Mouse (Mus musculus): Measurements from ENCODE around the gene Aox2. TPM values are rescaled to one million over a fixed set of nuclear protein-coding genes. Genes with fewer than 3 reads are reported as not detected.

Gene Aox2
- polyA plus RNA-seq (2016; fragmentation: Nextera tagmentation; extraction: Ambion mirVana) = not detected in 2 replicates

DNA sequence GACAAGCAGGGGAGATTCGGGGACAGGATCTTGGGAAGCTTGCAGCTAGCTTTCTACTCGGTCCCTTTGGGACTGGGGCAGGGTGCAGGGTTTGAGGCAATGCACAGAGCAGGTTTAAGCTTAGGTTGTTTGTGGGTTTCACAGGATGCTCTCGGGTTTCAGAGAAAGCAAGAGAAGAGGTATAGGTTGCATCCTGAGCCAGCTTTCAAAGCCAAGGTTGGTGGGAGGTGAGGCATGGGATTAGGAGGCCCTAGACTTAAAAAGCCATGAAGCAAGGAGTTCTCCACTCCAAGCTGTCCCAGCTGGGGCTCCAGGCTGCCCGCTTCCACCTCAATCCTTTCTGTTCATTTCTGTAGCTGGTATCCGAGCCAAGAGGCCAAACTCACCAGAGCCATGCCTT is at the start of gene Aox2:
Aox2 (plus strand) TSS at position 301 of the 400 bp plus-strand sequence.
- 80% methylated on average over 5 of the region's 5 CpGs for WGBS

DNA sequence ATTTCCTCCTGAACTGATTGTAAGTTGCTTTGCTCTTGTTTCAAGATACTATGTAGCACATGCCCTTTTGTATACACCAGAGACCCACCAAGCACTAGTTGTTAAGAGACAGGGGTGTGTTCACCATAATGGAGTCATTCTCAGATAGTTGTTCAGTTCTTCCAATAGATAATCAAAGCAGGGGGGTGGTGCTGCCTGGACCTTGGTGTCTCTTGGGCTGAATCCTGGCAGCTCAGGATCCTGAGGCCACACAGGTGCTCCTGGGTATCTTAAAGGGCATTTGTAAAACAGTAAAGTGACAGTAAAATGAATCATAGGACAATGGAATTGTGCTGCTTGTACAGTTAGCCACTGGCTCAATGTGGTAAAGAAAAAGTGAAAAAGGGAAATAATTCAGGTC is 49.2 kb upstream of the Aox2 start:
- Histone ChIP-seq H3K4me1 (no peaks in the 10 kb centered on the region), H3K4me2 (replicated peaks) (no peak overlapping the region), H3K36me3 (no peaks in the 10 kb centered on the region), H3K27me3 (replicated peaks) (no peaks in the 10 kb centered on the region), H3K9me3 (no peaks in the 10 kb centered on the region), H3K9ac (no peak overlapping the region), H3K27ac (no peak overlapping the region), H3K4me3 (no peak overlapping the region)
- no peak for ATAC-seq (ENCODE audit: low FRiP score, low read depth)

More for the DNA sequence above, at the start of gene Aox2:
- no peaks in the 10 kb centered on the region for H3K36me3 ChIP-seq
- H3K4me2 ChIP-seq (replicated peaks) = no peak within 1 kb of the TSS
- no peak within 1 kb of the TSS for H3K9ac ChIP-seq
- ATAC-seq (ENCODE audit: low FRiP score, low read depth) = no peak
- H3K4me1 ChIP-seq = no peaks in the 10 kb centered on the region
- H3K27ac ChIP-seq = no peak within 1 kb of the TSS
- H3K27me3 ChIP-seq (replicated peaks) = no peaks in the 10 kb centered on the region
- H3K9me3 ChIP-seq = no peaks in the 10 kb centered on the region
- H3K4me3 ChIP-seq = no peak within 1 kb of the TSS

DNA sequence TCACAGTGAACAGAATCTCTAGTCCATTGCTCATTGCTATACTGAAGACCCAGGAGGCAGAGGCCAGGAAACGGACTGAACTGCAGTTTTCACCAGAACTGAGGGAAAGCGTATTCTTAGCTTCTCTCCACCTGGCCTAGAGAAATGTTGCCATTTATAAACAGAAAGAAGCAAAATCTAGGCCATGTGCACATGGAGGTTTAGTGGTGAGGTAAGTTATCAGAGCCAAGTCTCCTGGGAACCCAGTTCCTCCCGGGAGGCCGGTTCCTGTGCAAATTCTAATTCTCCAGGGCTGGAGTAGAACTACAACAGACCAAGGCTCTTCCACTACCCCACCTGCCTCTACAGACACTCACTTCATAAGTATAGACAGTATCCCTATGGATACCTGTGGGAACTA is 48.4 kb upstream of the Aox2 start:
- H3K27me3 ChIP-seq (replicated peaks) = no peaks in the 10 kb centered on the region
- no peak overlapping the region for H3K4me3 ChIP-seq
- H3K4me1 ChIP-seq = no peaks in the 10 kb centered on the region
- 86% methylated on average over 4 of the region's 4 CpGs for WGBS
- no peaks in the 10 kb centered on the region for H3K36me3 ChIP-seq
- no peak overlapping the region for H3K4me2 ChIP-seq (replicated peaks)
- no peaks in the 10 kb centered on the region for H3K9me3 ChIP-seq
- no peak for ATAC-seq (ENCODE audit: low FRiP score, low read depth)
- no peak overlapping the region for H3K27ac ChIP-seq
- H3K9ac ChIP-seq = no peak overlapping the region

DNA sequence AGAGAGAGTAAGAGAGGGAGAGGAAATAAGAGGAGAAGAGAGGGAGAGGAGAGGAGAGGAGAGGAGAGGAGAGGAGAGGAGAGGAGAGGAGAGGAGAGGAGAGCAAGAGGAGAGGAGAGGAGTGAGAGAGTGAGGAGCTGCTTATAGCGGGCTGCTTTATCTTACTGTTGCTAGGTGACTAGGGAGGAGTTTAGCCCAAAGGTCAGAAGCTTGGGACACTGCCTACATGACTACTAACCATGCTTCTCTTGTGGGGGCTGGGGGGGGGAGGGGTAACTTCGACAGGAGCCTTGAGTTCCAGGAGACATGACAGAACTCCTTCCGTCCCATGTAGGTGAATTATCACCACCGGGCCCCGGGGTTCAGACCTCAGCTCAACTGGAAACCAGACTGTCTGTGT is 47.6 kb upstream of the Aox2 start:
- no peaks in the 10 kb centered on the region for H3K4me1 ChIP-seq
- no peaks in the 10 kb centered on the region for H3K36me3 ChIP-seq
- ATAC-seq (ENCODE audit: low FRiP score, low read depth) = no peak
- no peak overlapping the region for H3K4me2 ChIP-seq (replicated peaks)
- no peaks in the 10 kb centered on the region for H3K9me3 ChIP-seq
- H3K27me3 ChIP-seq (replicated peaks) = no peaks in the 10 kb centered on the region
- H3K27ac ChIP-seq = no peak overlapping the region
- no peak overlapping the region for H3K9ac ChIP-seq
- H3K4me3 ChIP-seq = no peak overlapping the region
- WGBS = 66% methylated on average over 5 of the region's 5 CpGs

DNA sequence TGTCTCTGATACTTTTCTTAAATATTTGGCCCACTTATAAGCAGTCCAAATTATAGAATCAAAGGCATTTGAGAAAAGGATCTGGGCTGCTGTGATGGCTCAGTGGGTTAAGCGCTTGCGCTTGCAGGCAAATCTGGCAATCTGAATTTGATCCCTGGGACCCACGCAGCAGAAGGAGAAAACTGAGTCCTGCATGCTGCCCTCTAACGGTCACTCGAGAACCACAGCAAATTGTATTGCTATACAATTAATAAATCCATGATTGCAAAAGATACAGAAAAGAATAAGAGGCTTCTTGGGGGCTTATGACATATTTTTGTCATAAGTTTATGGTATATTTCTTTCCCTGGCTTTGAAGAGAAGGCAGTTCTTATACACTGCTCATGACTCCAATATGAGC is 42.7 kb upstream of the Aox2 start:
- ATAC-seq (ENCODE audit: low FRiP score, low read depth) = no peak
- no peak overlapping the region for H3K4me2 ChIP-seq (replicated peaks)
- H3K36me3 ChIP-seq = no peaks in the 10 kb centered on the region
- 55% methylated on average over 5 of the region's 5 CpGs for WGBS
- no peaks in the 10 kb centered on the region for H3K9me3 ChIP-seq
- H3K4me1 ChIP-seq = no peaks in the 10 kb centered on the region
- H3K9ac ChIP-seq = no peak overlapping the region
- H3K4me3 ChIP-seq = no peak overlapping the region
- no peak overlapping the region for H3K27ac ChIP-seq
- H3K27me3 ChIP-seq (replicated peaks) = no peaks in the 10 kb centered on the region

DNA sequence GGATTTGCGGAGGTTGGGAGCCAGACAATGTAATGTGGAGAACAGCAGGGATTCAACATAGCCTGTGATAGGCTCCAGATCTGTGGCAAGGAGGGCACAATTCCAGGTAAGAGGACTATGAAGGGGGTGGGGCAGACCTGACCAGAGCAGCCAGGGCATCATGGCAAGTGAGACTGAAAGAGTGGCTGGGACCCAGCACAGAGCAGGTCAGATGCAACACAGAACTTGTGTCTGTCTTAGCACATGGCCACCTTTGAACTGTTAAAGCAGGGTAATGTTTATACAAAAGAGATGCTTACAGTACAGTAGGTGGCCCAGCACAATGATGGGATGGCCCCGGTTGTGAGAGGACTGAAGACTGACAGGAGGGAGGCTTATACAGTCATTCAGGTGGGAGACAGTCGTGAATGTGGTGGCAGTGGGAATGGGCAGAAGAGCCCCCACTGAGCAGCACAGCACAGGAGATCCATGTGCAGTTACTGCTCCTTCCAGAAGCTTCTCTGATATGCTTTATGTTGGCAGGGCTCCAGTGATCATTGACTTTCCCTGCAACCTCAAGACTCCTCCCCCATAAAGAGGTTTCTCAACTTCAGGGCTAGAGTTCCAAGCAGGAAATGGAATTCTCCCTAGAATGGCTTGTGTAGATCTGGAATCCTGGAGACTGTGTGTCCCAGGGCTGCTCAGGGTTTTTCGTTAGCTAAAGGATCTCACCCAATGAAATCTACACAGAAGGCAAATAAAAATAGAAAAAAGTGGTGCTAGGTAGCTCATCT is 40.4 kb upstream of the Aox2 start:
- Histone ChIP-seq H3K9ac (no peak overlapping the region), H3K9me3 (no peaks in the 10 kb centered on the region), H3K4me2 (replicated peaks) (no peak overlapping the region), H3K4me1 (no peaks in the 10 kb centered on the region), H3K27me3 (replicated peaks) (no peaks in the 10 kb centered on the region), H3K4me3 (no peak overlapping the region), H3K36me3 (no peaks in the 10 kb centered on the region), H3K27ac (no peak overlapping the region)
- 77% methylated on average over 4 of the region's 4 CpGs for WGBS
- ATAC-seq (ENCODE audit: low FRiP score, low read depth) = no peak

DNA sequence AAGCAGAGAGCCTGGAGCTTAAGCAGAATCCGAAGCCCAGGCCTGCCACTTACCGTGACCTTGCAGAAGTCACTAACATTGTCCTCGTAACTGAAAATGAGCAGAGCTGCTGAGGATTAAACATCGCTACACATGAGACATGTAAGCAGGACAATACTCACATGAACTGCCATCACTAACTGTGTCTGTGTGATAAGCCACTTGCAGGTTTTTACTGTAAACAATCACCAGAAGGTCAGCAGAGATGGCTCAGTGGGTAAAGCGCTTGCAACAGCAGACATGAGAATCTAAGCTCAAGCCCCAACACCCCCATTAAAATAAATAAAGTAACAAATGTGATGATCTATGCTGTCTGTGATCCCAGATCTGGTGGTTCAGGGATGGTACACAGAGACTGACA is 39.7 kb upstream of the Aox2 start:
- H3K27ac ChIP-seq = no peak overlapping the region
- no peaks in the 10 kb centered on the region for H3K36me3 ChIP-seq
- H3K27me3 ChIP-seq (replicated peaks) = no peaks in the 10 kb centered on the region
- no peak overlapping the region for H3K4me3 ChIP-seq
- H3K4me1 ChIP-seq = no peaks in the 10 kb centered on the region
- H3K4me2 ChIP-seq (replicated peaks) = no peak overlapping the region
- no peak overlapping the region for H3K9ac ChIP-seq
- ATAC-seq (ENCODE audit: low FRiP score, low read depth) = no peak
- no peaks in the 10 kb centered on the region for H3K9me3 ChIP-seq
- 91% methylated on average over 5 of the region's 5 CpGs for WGBS

DNA sequence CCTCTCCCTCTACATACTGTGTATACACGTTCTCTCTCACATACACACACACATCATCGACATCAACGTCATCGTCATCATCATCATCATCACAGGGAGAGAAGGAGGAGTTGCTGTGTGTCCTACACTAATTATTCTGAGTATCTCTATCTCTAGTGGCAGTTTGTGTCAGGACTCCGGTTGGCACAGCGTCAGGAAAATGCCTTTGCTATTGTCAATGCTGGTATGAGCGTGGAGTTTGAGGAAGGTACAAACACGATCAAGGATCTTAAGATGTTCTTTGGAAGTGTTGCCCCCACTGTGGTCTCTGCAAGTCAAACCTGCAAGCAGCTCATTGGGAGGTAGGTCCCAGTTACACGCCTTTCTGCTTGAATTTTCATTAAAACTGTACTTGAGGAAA is 39.2 kb upstream of the Aox2 start:
- Histone ChIP-seq H3K27ac (no peak overlapping the region), H3K4me3 (no peak overlapping the region), H3K27me3 (replicated peaks) (no peaks in the 10 kb centered on the region), H3K36me3 (no peaks in the 10 kb centered on the region), H3K9ac (no peak overlapping the region), H3K9me3 (no peaks in the 10 kb centered on the region), H3K4me2 (replicated peaks) (no peak overlapping the region), H3K4me1 (no peaks in the 10 kb centered on the region)
- WGBS = 93% methylated on average over 9 of the region's 9 CpGs
- no peak for ATAC-seq (ENCODE audit: low FRiP score, low read depth)

DNA sequence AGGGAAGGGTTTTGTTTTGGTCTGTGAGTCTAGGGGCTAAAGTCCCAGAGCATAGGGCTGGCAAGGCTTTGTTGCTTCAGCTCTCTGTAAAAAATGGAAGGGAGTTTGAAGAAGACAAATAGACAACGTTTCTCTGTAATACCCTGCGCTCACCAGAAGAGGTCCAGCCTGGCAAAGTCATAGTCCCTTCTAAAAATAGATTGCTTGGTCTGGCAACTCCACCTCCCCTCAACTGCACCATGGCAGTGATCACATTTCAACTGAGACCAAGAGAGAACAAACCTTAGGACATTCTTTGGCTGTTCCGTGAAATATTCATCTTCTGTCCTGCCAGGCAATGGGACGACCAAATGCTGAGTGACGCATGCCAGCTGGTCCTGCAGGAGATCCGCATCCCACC is 37.8 kb upstream of the Aox2 start:
- Histone ChIP-seq H3K4me1 (no peaks in the 10 kb centered on the region), H3K27me3 (replicated peaks) (no peaks in the 10 kb centered on the region), H3K4me2 (replicated peaks) (no peak overlapping the region), H3K9ac (no peak overlapping the region), H3K27ac (no peak overlapping the region), H3K36me3 (no peaks in the 10 kb centered on the region), H3K9me3 (no peaks in the 10 kb centered on the region), H3K4me3 (no peak overlapping the region)
- no peak for ATAC-seq (ENCODE audit: low FRiP score, low read depth)
- WGBS = 71% methylated on average over 6 of the region's 6 CpGs

DNA sequence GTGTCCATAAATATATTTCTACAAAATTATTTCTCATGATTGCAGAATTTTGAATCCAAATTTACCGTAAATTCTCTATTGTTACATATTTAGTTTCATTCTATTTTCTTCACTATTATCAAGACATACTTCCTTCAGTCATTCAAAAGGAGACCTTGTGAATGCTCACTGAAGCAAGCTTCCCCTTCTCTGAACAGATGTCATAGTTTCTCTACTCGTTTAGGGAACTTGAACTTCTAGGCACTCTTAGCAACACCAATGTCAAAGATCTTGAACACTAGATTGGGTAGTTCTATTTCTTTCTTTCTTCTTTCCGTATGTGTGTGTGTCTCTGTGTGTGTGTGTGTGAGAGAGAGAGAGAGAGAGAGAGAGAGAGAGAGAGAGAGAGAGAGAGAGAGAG is 33.6 kb upstream of the Aox2 start:
- Histone ChIP-seq H3K27ac (no peak overlapping the region), H3K27me3 (replicated peaks) (no peaks in the 10 kb centered on the region), H3K4me1 (no peaks in the 10 kb centered on the region), H3K36me3 (no peaks in the 10 kb centered on the region), H3K4me2 (replicated peaks) (no peak overlapping the region), H3K9ac (no peak overlapping the region), H3K9me3 (no peaks in the 10 kb centered on the region), H3K4me3 (no peak overlapping the region)
- WGBS = 80% methylated on average over 3 of the region's 3 CpGs
- ATAC-seq (ENCODE audit: low FRiP score, low read depth) = no peak

DNA sequence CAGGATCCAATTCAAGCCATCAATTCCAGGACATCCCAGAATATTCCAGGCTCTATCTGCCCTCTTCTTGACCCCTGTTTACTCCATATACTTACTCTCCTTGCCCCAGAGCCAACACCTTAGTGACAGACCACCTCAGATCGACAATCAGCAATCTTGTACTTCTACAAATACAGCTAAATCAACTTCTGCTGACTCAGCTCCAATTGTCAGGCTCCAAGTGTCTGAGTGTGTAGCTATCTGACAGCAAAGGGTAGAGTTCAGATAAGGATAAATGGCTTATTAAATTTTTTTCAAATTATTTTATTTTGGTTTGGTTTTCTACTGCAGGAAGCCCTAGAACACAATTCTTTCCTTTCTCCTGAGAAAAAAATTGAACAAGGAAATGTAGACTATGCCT is 29.6 kb upstream of the Aox2 start:
- no peak overlapping the region for H3K4me2 ChIP-seq (replicated peaks)
- no peaks in the 10 kb centered on the region for H3K4me1 ChIP-seq
- no peak overlapping the region for H3K27ac ChIP-seq
- no peaks in the 10 kb centered on the region for H3K36me3 ChIP-seq
- WGBS = 73% methylated on average over 1 of the region's 1 CpGs
- no peaks in the 10 kb centered on the region for H3K27me3 ChIP-seq (replicated peaks)
- no peak overlapping the region for H3K9ac ChIP-seq
- ATAC-seq (ENCODE audit: low FRiP score, low read depth) = no peak
- H3K9me3 ChIP-seq = no peaks in the 10 kb centered on the region
- no peak overlapping the region for H3K4me3 ChIP-seq

DNA sequence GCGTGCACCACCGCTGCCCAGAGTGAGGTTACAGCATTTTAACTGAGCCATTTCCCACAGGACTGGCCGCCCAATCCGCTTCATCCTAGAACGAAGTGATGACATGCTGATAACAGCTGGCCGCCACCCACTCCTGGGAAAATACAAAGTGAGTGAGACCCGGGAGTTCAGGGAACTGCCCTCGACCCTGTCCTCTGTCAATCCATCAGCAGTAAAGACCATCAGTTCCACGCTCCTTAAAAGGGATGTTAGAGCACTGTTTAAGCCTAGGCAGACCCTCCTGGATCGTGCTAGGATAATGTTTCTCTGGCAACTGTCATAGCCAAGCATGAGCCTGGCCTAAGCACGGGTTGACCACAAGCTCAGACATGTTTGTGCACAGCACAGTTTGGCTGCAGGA is 24.7 kb upstream of the Aox2 start:
- no peaks in the 10 kb centered on the region for H3K4me1 ChIP-seq
- ATAC-seq (ENCODE audit: low FRiP score, low read depth) = no peak

DNA sequence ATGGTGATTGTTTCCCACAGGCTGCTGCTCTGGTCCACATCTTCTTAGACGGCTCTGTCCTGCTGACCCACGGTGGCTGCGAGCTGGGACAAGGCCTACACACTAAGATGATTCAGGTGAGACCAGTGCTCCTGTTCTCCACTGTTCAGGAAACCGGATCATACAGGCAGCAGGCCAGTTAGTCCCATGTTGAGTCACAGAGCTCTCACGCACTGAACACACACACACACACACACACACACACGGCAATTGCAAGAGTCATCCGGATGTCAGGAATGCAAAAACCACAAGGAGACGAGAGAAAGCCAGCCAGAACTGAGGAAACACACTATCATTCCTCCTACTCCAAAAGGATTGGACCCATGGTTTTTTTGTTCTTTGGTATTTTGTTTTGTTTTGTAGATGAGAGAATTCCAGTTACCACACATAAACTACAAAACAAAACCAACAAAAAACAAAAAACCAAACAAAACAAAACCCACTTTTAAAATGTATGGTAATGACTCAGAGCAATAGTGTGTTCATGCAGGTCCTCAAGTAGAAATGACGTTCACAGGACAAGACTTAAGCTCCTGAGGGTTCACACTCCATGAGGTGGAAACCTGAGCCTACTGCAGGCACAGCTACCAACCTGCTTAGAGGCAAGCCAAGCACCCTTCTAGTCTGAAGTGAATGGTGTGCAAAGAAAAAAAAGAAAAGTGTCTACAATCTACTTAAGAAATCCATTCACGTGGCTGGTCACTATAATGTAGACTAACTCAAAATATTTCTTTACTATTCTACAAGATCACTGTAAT is 20.7 kb upstream of the Aox2 start:
- Histone ChIP-seq H3K9ac (no peak overlapping the region), H3K27ac (no peak overlapping the region), H3K27me3 (replicated peaks) (no peaks in the 10 kb centered on the region), H3K4me1 (no peaks in the 10 kb centered on the region), H3K36me3 (no peaks in the 10 kb centered on the region), H3K4me3 (no peak overlapping the region), H3K9me3 (no peaks in the 10 kb centered on the region), H3K4me2 (replicated peaks) (no peak overlapping the region)
- ATAC-seq (ENCODE audit: low FRiP score, low read depth) = no peak
- 84% methylated on average over 10 of the region's 10 CpGs for WGBS

More for the DNA sequence above, 24.7 kb upstream of the Aox2 start:
- WGBS = 84% methylated on average over 11 of the region's 11 CpGs
- no peak overlapping the region for H3K4me2 ChIP-seq (replicated peaks)
- no peak overlapping the region for H3K9ac ChIP-seq
- H3K27me3 ChIP-seq (replicated peaks) = no peaks in the 10 kb centered on the region
- H3K36me3 ChIP-seq = no peaks in the 10 kb centered on the region
- no peak overlapping the region for H3K27ac ChIP-seq
- H3K9me3 ChIP-seq = no peaks in the 10 kb centered on the region
- no peak overlapping the region for H3K4me3 ChIP-seq
